19 mouse cellular contexts compared by ENCODE assay signal in genomic region chr16:13001288-13001880, GRCm38 (mm10).
A peak's percentile ranks its signal among the peaks of the same experiment; 100 is the strongest.
DNase-seq lines count a peak whose midpoint lies in the region; ATAC-seq and TF ChIP-seq lines count a peak whose summit lies in the region.
"Had no signal": no experiment of that assay in that cellular context is flagged by ENCODE, and none has a peak within 500 bp of the region (broad histone marks: within the 10 kb centered on the region; RNA-seq: fewer than 3 reads in every experiment).

No protein-coding gene starts in this region.

- TF ChIP-seq CTCF in lung, embryonic 14.5 days (IDR thresholded peaks at IDR 0.05; ENCODE audit: low read depth) = no peak

- no peaks in the 10 kb centered on the region for H3K36me3 ChIP-seq in kidney, embryonic 15.5 days
- H3K36me3 ChIP-seq in lung, embryonic 14.5 days (ENCODE audit: insufficient read depth) = no peaks in the 10 kb centered on the region
- H3K36me3 ChIP-seq: embryonic facial prominence, embryonic 12.5 days; forebrain, embryonic 15.5 days; heart, embryonic 13.5 days had no signal

- no peak overlapping the region for H3K4me3 ChIP-seq in kidney, embryonic 15.5 days (replicated peaks)
- H3K4me3 ChIP-seq in lung, embryonic 14.5 days (ENCODE audit: low read depth, low read length) = no peak overlapping the region
- H3K4me3 ChIP-seq: embryonic facial prominence, embryonic 12.5 days; forebrain, embryonic 15.5 days; heart, embryonic 13.5 days had no signal

- no peak overlapping the region for H3K9ac ChIP-seq in kidney, embryonic 15.5 days
- no peak overlapping the region for H3K9ac ChIP-seq in lung, embryonic 14.5 days
- H3K9ac ChIP-seq: embryonic facial prominence, embryonic 12.5 days; forebrain, embryonic 15.5 days; heart, embryonic 13.5 days had no signal

- H3K9me3 ChIP-seq in kidney, embryonic 15.5 days (replicated peaks) = no peaks in the 10 kb centered on the region
- H3K9me3 ChIP-seq in lung, embryonic 14.5 days (ENCODE audit: low read depth, low read length) = no peaks in the 10 kb centered on the region
- H3K9me3 ChIP-seq: embryonic facial prominence, embryonic 12.5 days; forebrain, embryonic 15.5 days; heart, embryonic 13.5 days had no signal

- no peak for DNase-seq in kidney, adult 11 months
- DNase-seq in lung, embryonic 14.5 days = peak; percentile 72
- no peak for DNase-seq in lung, adult 18-20 months
- DNase-seq in kidney, postnatal 14 days = peak; percentile 23
- DNase-seq in lung, postnatal 25 days (ENCODE audit: low spot score) = peak; percentile 8
- no peak for DNase-seq in layer of hippocampus, adult 18-20 months (ENCODE audit: low spot score in 2 of 2)
- DNase-seq: adrenal gland, postnatal 14 days; cerebellum, adult 11-12 months; cerebellum, adult 9-10 months; cerebellum, postnatal 25 days; gastrocnemius, postnatal 36 days; heart, adult 11 months; heart, postnatal 36 days had no signal

- ATAC-seq in kidney, embryonic 15.5 days (replicated peaks; ENCODE audit: low FRiP score) = peak; percentile 79
- ATAC-seq in lung, embryonic 14.5 days (ENCODE audit: insufficient read depth) = peak; percentile 44; the same call in 1 of the 2 replicates
- ATAC-seq: activated CD4-positive, CD25-positive, alpha-beta regulatory T cell, adult 4 months; forebrain, embryonic 15.5 days; Patski had no signal

- H3K4me2 ChIP-seq in kidney, embryonic 15.5 days = no peak overlapping the region
- H3K4me2 ChIP-seq in lung, embryonic 14.5 days = no peak overlapping the region
- H3K4me2 ChIP-seq: embryonic facial prominence, embryonic 12.5 days; forebrain, embryonic 15.5 days; heart, embryonic 13.5 days had no signal

- H3K27me3 ChIP-seq in kidney, embryonic 15.5 days = no peaks in the 10 kb centered on the region
- H3K27me3 ChIP-seq in lung, embryonic 14.5 days (ENCODE audit: insufficient read depth, low read length) = no peaks in the 10 kb centered on the region
- H3K27me3 ChIP-seq: embryonic facial prominence, embryonic 12.5 days; forebrain, embryonic 15.5 days; heart, embryonic 13.5 days had no signal

- H3K27ac ChIP-seq in kidney, embryonic 15.5 days = no peak overlapping the region
- no peak overlapping the region for H3K27ac ChIP-seq in lung, embryonic 14.5 days (ENCODE audit: low read depth)
- H3K27ac ChIP-seq: embryonic facial prominence, embryonic 12.5 days; forebrain, embryonic 15.5 days; heart, embryonic 13.5 days had no signal

- no peaks in the 10 kb centered on the region for H3K4me1 ChIP-seq in kidney, embryonic 15.5 days
- no peaks in the 10 kb centered on the region for H3K4me1 ChIP-seq in lung, embryonic 14.5 days (ENCODE audit: insufficient read depth)
- H3K4me1 ChIP-seq: embryonic facial prominence, embryonic 12.5 days; forebrain, embryonic 15.5 days; heart, embryonic 13.5 days had no signal

- WGBS in kidney, embryonic 15.5 days = 26% methylated on average over 1 of the region's 1 CpGs
- WGBS in lung, embryonic 14.5 days = 35% methylated on average over 1 of the region's 1 CpGs

Comparison
In these comparisons a context has a peak if more than half of its experiments do, and no peak if none do; other contexts are left out.
1. DNase-seq: peak in lung, embryonic 14.5 days (single experiment), kidney, postnatal 14 days (single experiment) and lung, postnatal 25 days (single experiment); none in kidney, adult 11 months (single experiment), lung, adult 18-20 months (0 of 2) and layer of hippocampus, adult 18-20 months (0 of 2).